Mouse (Mus musculus) activated CD4-positive, CD25-positive, alpha-beta regulatory T cell, adult 4 months (primary cell): ENCODE measurements around the gene Iqch. TPM values are rescaled to one million over a fixed set of nuclear protein-coding genes. Genes with fewer than 3 reads are reported as not detected.

ENCODE experiments used
- ATAC-seq: one replicate; pipeline ENCODE4 v1.8.0; 2017
- polyA plus RNA-seq, 2 experiments: library from polyadenylated mRNA; unstranded; fragments of 100-300 nt; shearing (Covaris generic); gene quantifications; one replicate each; pipeline ENCODE4 v1.2.1; 2017

Iqch gene
- polyA plus RNA-seq, 2 experiments from 2014 or later, result not detected

GRCm38 (mm10) chr9:63611967-63612366 lies 9.7 kb upstream of the Iqch start:
- ATAC-seq, result no peak

- no peak for ATAC-seq
Measured at GRCm38 (mm10) chr9:63610841-63611366, 8.6 kb upstream of the Iqch start.

- ATAC-seq, result no peak
Measured at GRCm38 (mm10) chr9:63610231-63610630, 7.9 kb upstream of the Iqch start.

- ATAC-seq, result no peak
Measured at GRCm38 (mm10) chr9:63609776-63610175, 7.5 kb upstream of the Iqch start.

- no peak for ATAC-seq
Measured at GRCm38 (mm10) chr9:63609246-63609645, 7.0 kb upstream of the Iqch start.

GRCm38 (mm10) chr9:63608006-63608405 lies 5.7 kb upstream of the Iqch start:
- no peak for ATAC-seq

GRCm38 (mm10) chr9:63606594-63606993 lies 4.3 kb upstream of the Iqch start:
- ATAC-seq, result no peak

GRCm38 (mm10) chr9:63603849-63604248 lies 1.6 kb upstream of the Iqch start:
- ATAC-seq, result no peak

GRCm38 (mm10) chr9:63596660-63597059 lies 5.6 kb downstream of the Iqch start:
- no peak for ATAC-seq

GRCm38 (mm10) chr9:63595652-63596051 lies 6.6 kb downstream of the Iqch start:
- no peak for ATAC-seq

- ATAC-seq, result no peak
Measured at GRCm38 (mm10) chr9:63595032-63595431, 7.3 kb downstream of the Iqch start.

GRCm38 (mm10) chr9:63591661-63592256 lies 10.5 kb downstream of the Iqch start:
- ATAC-seq, result no peak

GRCm38 (mm10) chr9:63590592-63590991 lies 11.7 kb downstream of the Iqch start:
- ATAC-seq, result no peak

- no peak for ATAC-seq
Measured at GRCm38 (mm10) chr9:63589209-63589608, 13.1 kb downstream of the Iqch start.

- no peak for ATAC-seq
Measured at GRCm38 (mm10) chr9:63585251-63585650, 17.0 kb downstream of the Iqch start.

- ATAC-seq, result no peak
Measured at GRCm38 (mm10) chr9:63581778-63582177, 20.5 kb downstream of the Iqch start.

- ATAC-seq, result no peak
Measured at GRCm38 (mm10) chr9:63580046-63580445, 22.2 kb downstream of the Iqch start.

- ATAC-seq, result no peak
Measured at GRCm38 (mm10) chr9:63579644-63580043, 22.6 kb downstream of the Iqch start.

GRCm38 (mm10) chr9:63577469-63577868 lies 24.8 kb downstream of the Iqch start:
- no peak for ATAC-seq

GRCm38 (mm10) chr9:63572874-63573273 lies 29.4 kb downstream of the Iqch start:
- no peak for ATAC-seq

GRCm38 (mm10) chr9:63571895-63572294 lies 30.4 kb downstream of the Iqch start:
- no peak for ATAC-seq

GRCm38 (mm10) chr9:63568808-63569207 lies 33.5 kb downstream of the Iqch start:
- no peak for ATAC-seq

GRCm38 (mm10) chr9:63568314-63568713 lies 34.0 kb downstream of the Iqch start:
- no peak for ATAC-seq

GRCm38 (mm10) chr9:63563436-63563835 lies 38.9 kb downstream of the Iqch start:
- ATAC-seq, result no peak

GRCm38 (mm10) chr9:63561931-63562330 lies 40.4 kb downstream of the Iqch start:
- ATAC-seq, result no peak
